Mouse (Mus musculus) G1E-ER4 (cell line): Measurements from ENCODE around the gene Wdr60. TPM values are rescaled to one million over a fixed set of nuclear protein-coding genes. Genes with fewer than 3 reads are reported as not detected.

ENCODE experiments used
- GATA1 ChIP-seq: IDR thresholded peaks from one replicate; pipeline ENCODE4 v1.8.0; 2012; ENCODE audit warnings: low read length, inconsistent platforms
- polyA plus RNA-seq: library from polyadenylated mRNA; stranded (reverse); fragments of >175 nt; gene quantifications from 2 replicates; pipeline ENCODE4 v1.2.3, GENCODE M21; 2012

The Wdr60 gene
- polyA plus RNA-seq = 6.9 and 7.9 TPM in 2 replicates

GRCm38 (mm10) chr12:116262555-116263341 lies at the start of gene Wdr60:
Gene Wdr60 (minus strand): TSS chr12:116263022.
- TF ChIP-seq GATA1 = no peak

- TF ChIP-seq GATA1 = no peak
Observed at GRCm38 (mm10) chr12:116308612-116309011, 45.8 kb upstream of the Wdr60 start.

DNA sequence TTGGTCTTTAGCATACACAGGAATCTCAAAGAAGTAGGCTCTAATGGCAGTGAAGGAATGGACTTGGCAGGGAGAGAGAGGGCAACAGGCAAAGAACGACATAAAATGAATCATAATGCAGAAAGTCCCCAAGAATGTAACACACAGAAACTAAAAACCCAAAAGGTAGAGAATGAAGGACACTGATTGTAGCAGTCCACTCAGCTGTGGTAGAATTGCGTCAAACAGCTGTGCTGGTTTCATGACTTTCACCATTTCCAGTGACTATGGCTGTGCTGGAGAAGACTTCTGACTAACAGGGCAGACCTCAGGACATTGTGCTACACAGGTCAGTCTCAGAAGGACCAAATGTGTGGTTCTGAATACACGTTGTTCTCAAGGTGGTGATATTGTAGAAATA lies 45.0 kb upstream of the Wdr60 start:
- TF ChIP-seq GATA1 = no peak

- no peak for TF ChIP-seq GATA1
Observed at GRCm38 (mm10) chr12:116306042-116306441, 43.2 kb upstream of the Wdr60 start.

DNA sequence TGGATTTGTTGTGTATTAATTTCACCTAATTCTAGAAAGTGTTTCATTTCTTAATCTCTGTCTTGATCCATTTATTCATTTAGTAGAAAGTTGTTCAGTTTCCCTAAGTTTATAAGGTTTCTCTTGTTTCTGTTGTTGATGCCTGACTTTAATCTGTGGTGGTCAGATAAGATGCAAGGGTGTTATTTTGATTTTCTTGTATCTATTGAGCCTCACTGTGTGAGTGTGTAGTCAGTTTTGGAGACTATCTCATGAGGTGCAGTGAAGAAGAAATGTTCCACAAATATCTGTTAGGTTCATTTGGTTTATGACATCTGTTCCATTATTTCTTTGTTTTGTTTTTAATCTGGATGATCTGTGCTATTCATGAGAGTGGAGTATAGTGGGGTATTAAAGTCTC lies 39.4 kb upstream of the Wdr60 start:
- TF ChIP-seq GATA1 = no peak

DNA sequence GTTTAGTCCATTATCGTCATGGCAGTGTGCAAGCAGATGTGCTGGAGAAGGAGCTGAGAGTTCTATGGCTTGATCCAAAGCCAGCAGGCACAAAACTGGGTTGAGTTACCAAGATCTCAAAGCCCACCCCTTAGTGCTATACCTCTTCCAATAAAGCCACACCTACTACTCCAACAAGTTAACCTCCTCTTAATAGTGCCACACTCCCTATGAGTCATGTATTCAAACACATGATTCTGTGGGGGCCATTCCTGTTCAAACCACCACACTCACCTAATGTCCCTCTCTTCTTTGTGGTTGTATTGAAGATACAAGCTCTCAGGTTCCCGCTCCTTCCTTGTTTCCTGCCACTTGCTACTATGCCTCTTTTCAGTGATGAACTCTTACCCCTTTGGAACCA lies 37.1 kb upstream of the Wdr60 start:
- TF ChIP-seq GATA1 = no peak

GRCm38 (mm10) chr12:116293599-116294292 lies 30.9 kb upstream of the Wdr60 start:
- no peak for TF ChIP-seq GATA1

DNA sequence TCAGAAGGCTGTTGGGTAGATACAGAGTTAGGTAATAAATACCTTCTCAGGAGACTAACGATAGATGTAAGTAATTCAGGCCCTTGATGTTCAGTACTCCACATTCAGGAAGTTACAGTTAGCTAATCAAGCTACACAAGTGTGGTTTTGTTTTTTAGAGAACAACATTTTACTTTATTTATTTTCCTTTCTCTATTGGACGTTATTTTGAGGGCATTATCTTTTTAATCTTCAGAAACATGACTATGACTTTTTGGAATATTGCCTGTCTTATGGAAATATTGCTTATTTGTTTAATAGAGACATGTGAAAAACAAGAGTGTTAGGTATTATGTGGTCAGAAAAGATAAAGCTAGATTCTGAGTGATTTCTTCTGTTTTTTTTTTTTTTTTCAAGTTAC lies 30.4 kb upstream of the Wdr60 start:
- no peak for TF ChIP-seq GATA1

GRCm38 (mm10) chr12:116283511-116283910 lies 20.7 kb upstream of the Wdr60 start:
- no peak for TF ChIP-seq GATA1

GRCm38 (mm10) chr12:116282856-116283255 lies 20.0 kb upstream of the Wdr60 start:
- no peak for TF ChIP-seq GATA1

GRCm38 (mm10) chr12:116281427-116282281 lies 18.8 kb upstream of the Wdr60 start:
- no peak for TF ChIP-seq GATA1

- no peak for TF ChIP-seq GATA1
Observed at GRCm38 (mm10) chr12:116280653-116281364, 18.0 kb upstream of the Wdr60 start, which contains the start of gene Esyt2. Gene Esyt2 (plus strand): TSS chr12:116281196.

DNA sequence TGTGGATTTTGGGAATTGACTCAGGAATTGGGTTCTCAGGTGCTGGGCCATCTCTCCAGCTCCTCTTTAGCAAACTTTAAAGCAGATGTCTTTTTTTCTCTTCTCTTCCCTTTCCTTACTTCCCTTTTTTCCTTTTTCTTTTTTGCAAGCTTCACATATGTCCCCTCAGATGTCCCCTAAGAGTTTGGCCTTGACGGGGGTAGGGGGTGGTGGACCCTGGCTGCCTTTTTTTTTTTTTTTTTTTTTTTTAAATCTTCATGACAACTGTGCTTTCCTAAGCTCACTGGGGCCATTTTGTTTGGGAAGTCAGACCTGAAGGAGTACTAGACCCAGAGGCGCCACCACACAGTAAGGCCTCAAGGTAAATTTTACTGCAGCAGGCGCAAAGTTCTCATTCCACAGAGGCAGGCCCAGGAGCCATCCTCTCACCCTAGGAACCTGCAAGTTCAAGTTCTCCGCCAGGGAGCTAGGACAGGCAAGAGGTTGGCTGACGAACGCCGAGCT lies 17.4 kb upstream of the Wdr60 start:
- no peak for TF ChIP-seq GATA1

- TF ChIP-seq GATA1 = no peak
Observed at GRCm38 (mm10) chr12:116279181-116279580, 16.4 kb upstream of the Wdr60 start.

DNA sequence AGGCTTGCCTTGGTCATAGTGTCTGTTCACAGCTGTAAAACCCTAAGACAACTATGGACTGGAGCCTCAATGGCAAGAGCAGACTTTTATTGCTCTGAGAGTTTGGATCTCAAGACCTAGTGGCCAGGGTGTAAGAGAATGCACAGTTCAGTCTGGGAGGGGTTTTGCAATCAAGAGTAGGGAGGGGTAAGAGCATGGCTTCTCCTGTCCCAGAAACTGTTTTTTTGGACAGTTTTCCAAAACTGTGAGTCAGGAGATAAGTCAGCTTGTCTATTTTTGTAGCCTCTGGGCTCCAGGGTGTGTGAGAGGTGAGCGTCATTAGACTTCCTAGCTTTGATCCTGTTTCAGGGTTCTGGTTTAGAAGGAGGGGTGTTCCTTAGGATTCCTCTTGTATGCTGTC lies 15.7 kb upstream of the Wdr60 start:
- no peak for TF ChIP-seq GATA1
